Mouse (Mus musculus) heart, postnatal 4 days (tissue): Measurements from ENCODE around the gene Syt15. TPM values are rescaled to one million over a fixed set of nuclear protein-coding genes. Genes with fewer than 3 reads are reported as not detected.

ENCODE experiments used
- DNase-seq: peaks from one replicate; pipeline ENCODE4 v3.0.0; 2021
- total RNA-seq, 2 experiments: library from RNA; stranded (reverse); gene quantifications; 2 replicates each; pipeline ENCODE4 v1.2.3; 2021

Gene Syt15
- total RNA-seq: 1 to 10 TPM; 1.1 to 1.2 TPM

GRCm38 (mm10) chr14:34219295-34219694, at the start of gene Syt15:
Syt15 (plus strand) TSS chr14:34219595.
- DNase-seq: no peak

- DNase-seq: no peak
Measured at GRCm38 (mm10) chr14:34171107-34171506, 48.3 kb upstream of the Syt15 start.

- no peak for DNase-seq
Measured at GRCm38 (mm10) chr14:34179351-34179750, 40.0 kb upstream of the Syt15 start.

DNA sequence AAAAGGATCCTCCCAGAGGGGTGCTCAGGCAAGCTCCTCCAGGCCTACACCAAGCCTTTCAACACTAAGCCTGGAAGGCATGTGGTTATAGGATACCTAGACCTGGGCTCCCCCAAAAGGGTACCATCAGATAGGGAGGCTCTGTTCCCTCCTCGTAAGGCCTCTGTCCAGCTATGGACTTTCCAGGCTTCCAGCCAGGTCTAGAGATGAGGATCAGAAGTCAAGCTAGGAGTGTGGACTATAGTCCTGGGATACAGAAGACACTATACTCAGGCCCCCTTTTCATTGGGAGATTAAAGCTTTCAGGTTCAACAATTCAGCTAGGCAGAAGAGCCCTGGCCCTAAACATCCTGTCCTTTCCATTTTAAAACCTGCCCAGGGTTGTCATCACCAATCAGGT, 36.3 kb upstream of the Syt15 start:
- DNase-seq: no peak

GRCm38 (mm10) chr14:34188629-34189028, 30.8 kb upstream of the Syt15 start:
- peak; percentile 70 for DNase-seq

- DNase-seq: no peak
Measured at GRCm38 (mm10) chr14:34190361-34190760, 29.0 kb upstream of the Syt15 start.

DNA sequence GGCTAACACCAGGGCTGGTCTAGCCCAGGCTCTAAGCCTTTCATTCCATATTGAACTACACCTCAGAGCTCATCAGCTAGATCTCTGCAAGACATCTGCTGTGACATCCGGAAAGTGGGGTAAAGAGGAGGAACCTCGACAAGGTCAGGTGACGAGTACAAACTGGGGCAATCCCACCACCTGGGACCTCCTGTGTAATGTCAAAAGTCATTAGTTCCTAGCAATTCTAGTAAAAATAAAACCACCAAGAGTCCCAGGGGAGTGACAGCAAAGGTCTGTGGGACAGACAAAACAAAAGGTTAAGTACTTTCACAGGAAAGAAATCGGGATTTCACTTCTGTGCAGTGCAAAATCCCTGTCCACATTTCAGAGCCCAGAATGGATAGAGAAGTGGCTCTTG, 25.5 kb upstream of the Syt15 start:
- DNase-seq: no peak

DNA sequence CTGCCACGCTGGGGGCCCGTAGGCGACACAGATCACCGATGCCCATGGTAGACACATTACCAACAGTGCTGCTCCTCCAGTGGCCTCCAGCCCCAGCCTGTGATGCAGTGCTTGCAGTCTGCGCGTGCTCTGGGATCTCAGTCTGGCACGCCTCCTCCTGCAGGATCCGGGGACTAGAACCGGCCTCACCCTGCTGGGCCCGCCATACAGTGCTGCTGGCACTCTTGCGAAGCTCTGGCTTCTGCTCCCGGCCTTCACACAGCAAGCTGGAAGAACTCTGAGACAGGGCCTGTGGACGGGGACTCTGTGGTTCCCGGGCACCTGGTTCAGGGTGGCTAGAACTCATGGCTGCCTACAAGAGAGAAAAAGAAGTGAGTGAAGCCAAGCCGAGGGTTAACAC, 23.9 kb upstream of the Syt15 start:
- DNase-seq: no peak

DNA sequence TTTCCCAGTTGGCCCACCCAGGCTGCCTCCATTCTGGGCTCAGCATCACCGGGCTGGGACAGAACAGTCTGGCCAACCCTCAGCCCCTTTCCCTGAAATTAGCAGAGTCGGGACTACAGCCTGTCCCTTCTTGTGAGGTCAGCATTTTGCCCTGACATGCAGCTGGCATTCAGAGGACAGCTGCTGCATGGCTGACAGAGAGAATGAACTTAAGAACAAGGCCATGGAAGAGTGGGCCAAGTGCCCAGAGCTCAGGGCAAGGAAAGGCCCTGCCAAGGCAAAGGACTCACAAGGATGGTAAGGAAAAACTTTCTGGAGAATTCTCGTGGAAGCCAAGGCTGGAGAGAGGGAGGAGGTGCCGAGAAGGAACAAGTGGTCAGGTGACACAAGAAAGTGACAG, 22.7 kb upstream of the Syt15 start:
- DNase-seq: no peak

DNA sequence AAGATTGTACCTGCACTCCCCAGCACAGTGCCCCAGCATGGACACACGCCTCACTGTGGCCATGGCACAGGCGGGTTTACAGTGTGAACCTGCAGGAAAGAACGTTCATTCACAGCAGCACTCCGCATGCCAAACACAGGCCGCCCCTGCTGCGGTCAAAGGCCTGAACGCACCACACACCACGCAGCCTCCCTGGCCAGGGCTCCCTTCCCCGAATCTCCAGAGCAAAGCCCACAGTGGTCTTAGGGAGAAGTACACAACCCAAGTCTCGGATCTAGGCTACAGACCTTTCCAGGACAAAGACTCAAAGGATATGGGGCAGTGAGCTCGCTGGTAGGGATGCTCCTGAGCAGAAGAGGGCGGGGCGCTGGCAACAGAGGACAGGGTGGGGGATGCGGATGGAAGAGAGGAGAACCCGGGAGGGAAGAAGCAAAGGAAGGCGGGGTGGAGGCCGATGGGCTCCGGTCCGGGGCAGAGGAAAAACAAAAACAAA, 18.6 kb upstream of the Syt15 start:
- peak; percentile 48 for DNase-seq

GRCm38 (mm10) chr14:34201231-34202035, 18.0 kb upstream of the Syt15 start, which contains the start of gene Gprin2:
Gprin2 (minus strand) TSS chr14:34201653.
- DNase-seq: peak; percentile 43

DNA sequence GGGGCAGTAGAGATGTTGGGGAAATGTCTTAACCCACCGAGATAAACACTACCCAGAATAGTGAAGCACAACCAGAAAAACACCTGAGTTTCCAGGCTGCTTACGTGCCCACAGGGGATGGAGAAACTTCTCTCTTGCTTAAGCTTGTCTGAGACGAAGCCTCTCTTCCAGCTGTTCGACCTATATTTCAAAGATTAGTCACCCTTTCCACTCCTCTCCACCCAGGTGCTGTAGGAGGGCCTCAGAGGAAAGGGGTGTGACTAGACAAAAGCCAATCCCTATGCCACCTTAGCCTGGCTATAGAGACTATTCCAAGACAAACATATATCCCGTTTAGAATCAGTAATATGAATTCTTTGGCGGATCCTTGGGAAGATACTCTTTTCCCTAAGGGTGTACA, 11.4 kb upstream of the Syt15 start:
- DNase-seq: no peak

DNA sequence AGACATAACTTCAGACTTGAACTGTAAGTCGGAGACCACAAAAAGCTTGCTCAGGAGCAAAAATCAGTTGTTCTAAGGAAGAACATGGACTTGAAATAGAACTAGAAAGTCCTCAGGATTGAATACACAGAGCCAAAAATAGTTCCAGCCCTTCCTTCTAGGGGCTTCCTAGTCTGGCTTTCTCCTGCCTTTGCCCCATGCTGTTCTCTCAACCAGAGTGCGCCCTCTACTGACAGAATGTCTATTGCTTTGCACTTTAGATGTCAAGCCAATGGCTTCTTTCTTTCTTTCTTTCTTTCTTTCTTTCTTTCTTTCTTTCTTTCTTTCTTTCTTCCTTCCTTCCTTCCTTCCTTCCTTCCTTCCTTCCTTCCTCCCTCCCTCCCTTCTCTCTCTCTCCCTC, 10.7 kb upstream of the Syt15 start:
- DNase-seq: peak; percentile 66

DNA sequence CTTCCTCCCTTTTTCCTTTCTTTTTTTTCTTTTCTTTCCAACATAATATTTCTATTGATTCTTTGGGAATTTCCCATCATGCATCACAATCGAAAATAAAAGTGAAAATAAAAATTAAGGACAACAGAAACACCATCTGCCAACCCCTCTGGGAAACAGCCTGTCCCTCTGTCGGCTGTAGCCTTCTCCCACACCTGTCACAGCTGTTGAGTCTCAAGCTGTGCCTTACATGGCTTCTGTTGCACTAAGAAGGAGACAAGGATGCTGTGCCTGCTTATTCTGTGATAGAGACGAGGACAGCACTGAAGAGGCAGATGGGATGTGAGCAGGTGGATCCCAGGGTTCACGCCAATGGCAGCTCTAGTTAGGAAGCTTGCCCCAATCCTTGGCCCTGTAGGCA, 10.3 kb upstream of the Syt15 start:
- no peak for DNase-seq

DNA sequence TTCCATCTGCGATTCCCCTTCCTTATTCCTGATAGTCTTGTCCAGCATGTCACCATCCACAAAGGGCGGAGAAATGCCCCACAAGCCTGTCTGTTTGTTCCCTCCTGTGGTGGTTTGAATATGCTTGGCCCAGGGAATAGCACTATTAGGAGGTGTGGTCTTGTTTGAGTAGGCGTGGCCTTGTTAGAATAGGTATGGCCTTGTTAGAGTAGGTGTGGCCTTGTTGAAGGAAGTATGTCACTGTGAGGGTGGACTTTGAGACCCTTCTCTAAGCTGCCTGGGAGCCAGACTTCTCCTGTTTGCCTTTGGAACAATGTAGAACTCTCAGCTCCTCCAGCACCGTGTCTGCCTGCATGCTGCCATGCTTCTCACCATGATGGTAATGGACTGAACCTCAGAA, 9.5 kb upstream of the Syt15 start:
- no peak for DNase-seq

GRCm38 (mm10) chr14:34215451-34216127, 3.8 kb upstream of the Syt15 start:
- peak; percentile 41 for DNase-seq

DNA sequence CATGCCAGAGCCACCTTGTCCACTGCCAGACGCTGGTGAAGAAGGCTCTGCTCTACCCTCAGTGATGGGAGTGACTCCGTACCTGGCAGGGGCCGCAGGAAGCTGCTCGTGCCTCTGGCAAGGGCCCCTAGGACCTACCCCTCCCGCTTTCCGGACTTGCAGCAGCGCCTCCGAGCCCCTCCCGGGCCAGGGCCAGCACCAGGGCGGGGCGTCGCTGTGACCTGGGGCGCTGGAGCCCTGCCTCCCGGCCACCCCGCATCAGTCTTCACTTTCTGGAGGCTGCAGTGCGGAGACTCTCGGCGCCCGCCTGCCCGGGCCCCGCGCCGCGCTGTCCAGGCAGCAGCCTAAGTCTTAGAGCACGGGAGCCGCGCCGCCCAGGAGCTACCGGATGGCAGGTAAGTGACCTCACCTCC, 397 bp downstream of the Syt15 start:
- no peak for DNase-seq

GRCm38 (mm10) chr14:34220426-34220825, 1.0 kb downstream of the Syt15 start:
- DNase-seq: no peak

DNA sequence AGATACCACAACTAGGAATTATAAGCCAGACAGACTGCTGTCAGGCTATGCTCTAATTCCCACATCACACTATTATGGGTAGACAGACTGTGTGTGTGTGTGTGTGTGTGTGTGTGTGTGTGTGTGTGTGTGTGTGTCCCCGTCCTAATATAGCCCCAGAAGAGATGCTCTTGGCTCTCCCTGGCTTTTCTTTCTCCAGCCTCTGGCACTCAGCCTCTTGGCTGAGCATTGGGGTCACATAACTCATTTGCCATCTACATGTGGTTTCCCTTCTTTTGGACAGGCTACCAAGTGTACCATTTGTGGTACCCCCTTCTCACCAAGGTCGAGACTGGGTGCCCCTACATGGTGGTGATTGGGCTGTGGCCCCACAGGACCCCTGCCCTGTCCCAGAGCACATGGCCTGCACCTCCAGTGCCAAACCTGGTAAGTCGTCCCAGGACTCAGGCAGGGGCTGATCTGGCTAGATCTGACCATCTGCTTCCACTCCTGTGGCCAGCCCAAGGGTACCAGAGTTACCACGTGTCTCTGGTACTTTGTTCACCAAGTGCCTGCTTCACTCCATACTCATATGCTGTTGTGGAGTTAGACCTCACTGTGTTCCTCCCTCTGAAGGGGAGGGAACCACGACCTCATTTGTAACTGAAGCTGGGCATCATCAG, 2.2 kb downstream of the Syt15 start:
- DNase-seq: no peak

- no peak for DNase-seq
Measured at GRCm38 (mm10) chr14:34223362-34223898, 4.0 kb downstream of the Syt15 start.

DNA sequence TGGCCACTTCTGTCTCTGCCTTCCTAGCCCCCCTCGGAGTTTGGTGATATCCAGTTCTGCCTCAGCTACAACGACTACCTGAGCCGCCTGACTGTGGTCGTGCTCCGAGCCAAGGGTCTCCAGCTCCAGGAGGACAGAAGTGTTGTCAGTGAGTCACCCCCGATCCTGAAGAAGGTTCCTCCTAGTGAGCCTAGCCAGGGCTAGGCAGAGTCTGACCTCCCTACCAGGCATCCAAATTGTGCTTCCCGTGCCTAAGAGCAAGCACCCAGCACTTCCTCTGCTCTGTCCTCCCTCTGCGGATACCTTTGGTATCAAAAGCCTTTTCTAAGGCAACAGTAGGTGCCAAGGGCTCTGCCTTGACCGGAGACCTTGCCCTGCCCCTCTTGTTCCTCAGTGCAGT, 6.6 kb downstream of the Syt15 start:
- no peak for DNase-seq

- no peak for DNase-seq
Measured at GRCm38 (mm10) chr14:34226566-34226965, 7.2 kb downstream of the Syt15 start.

- no peak for DNase-seq
Measured at GRCm38 (mm10) chr14:34227981-34228380, 8.6 kb downstream of the Syt15 start.
